Mouse (Mus musculus) kidney, embryonic 16.5 days (tissue): ENCODE results near the gene 4930513O06Rik. TPM values are rescaled to one million over a fixed set of nuclear protein-coding genes. Genes with fewer than 3 reads are reported as not detected.

Experiments used
- ATAC-seq: fragments of 200-750 bp; cut with Nextera tagmentation; 2 replicates; pipeline ENCODE4 v1.8.0; 2017; ENCODE audit warnings: moderate TSS enrichment; ENCODE audit not compliant: low FRiP score, low TSS enrichment
- H3K27ac ChIP-seq: fragments of 300-500 bp; sonication (generic); 2 replicates; pipeline ENCODE4 v1.5.1; 2014; ENCODE audit warnings: low read length
- H3K27me3 ChIP-seq: fragments of 300-500 bp; sonication (generic); 2 replicates; pipeline ENCODE4 v1.6.1; 2014; ENCODE audit warnings: low read length, control low read depth, mixed read lengths; ENCODE audit not compliant: insufficient read depth
- H3K36me3 ChIP-seq: fragments of 300-500 bp; sonication (generic); 2 replicates; pipeline ENCODE4 v1.6.1; 2014; ENCODE audit warnings: low read length, control low read depth, mixed read lengths; ENCODE audit not compliant: insufficient read depth
- H3K4me1 ChIP-seq: fragments of 300-500 bp; sonication (generic); 2 replicates; pipeline ENCODE4 v1.6.1; 2014; ENCODE audit warnings: low read length, control low read depth, mixed read lengths; ENCODE audit not compliant: insufficient read depth
- H3K4me2 ChIP-seq: fragments of 300-500 bp; sonication (generic); replicated peaks from 2 replicates; pipeline ENCODE4 v1.6.1; 2014; ENCODE audit warnings: low read depth, low read length
- H3K4me3 ChIP-seq: fragments of 300-500 bp; sonication (generic); 2 replicates; pipeline ENCODE4 v1.5.1; 2014; ENCODE audit warnings: mild to moderate bottlenecking, low read length
- H3K9ac ChIP-seq: fragments of 300-500 bp; sonication (generic); replicated peaks from 2 replicates; pipeline ENCODE4 v1.6.1; 2014; ENCODE audit warnings: low read length
- H3K9me3 ChIP-seq: fragments of 300-500 bp; sonication (generic); 2 replicates; pipeline ENCODE4 v1.6.1; 2016; ENCODE audit warnings: low read length, control low read depth
- WGBS: fragments of 180-500 bp; shearing (Covaris S2); extraction: QIAGEN DNeasy Blood & Tissue Kit; methylation state at CpG from one replicate; pipeline ENCODE4 v1.1.7; 2014; 5-methylcytosine and 5-hydroxymethylcytosine counted together
- polyA plus RNA-seq: library from polyadenylated mRNA; unstranded; fragments of >200 nt; fragmentation: Nextera tagmentation; extraction: Ambion mirVana; gene quantifications from 2 replicates; pipeline ENCODE4 v1.2.1, GENCODE M21; 2015

Gene 4930513O06Rik
- polyA plus RNA-seq, 1 experiment from 2014 or later = not detected

GRCm38 (mm10) chrX:139134031-139134430 lies 48.0 kb downstream of the 4930513O06Rik start:
- ATAC-seq = no peak
- H3K27me3 ChIP-seq = no peaks in the 10 kb centered on the region; the same call in 1 of the 2 replicates
- no peak overlapping the region for H3K27ac ChIP-seq
- H3K9ac ChIP-seq = no peak overlapping the region
- H3K4me2 ChIP-seq = no peak overlapping the region
- H3K4me1 ChIP-seq = no peaks in the 10 kb centered on the region
- no peak overlapping the region for H3K4me3 ChIP-seq
- no peaks in the 10 kb centered on the region for H3K36me3 ChIP-seq
- WGBS = 66% methylated on average over 4 of the region's 4 CpGs
- H3K9me3 ChIP-seq = no peaks in the 10 kb centered on the region

Other genes starting within 250 kb of the 4930513O06Rik start
- gene Nrk, start 171.8 kb upstream of the 4930513O06Rik start, polyA plus RNA-seq = 9.2 and 9.6 TPM in 2 replicates
- not detected in 2 replicates for gene Serpina7, start 1.0 kb upstream of the 4930513O06Rik start, polyA plus RNA-seq
- not detected in 2 replicates for gene 4933428M09Rik, start 93.0 kb downstream of the 4930513O06Rik start, polyA plus RNA-seq
- gene Mum1l1, start 123.8 kb downstream of the 4930513O06Rik start, polyA plus RNA-seq = 12.1 and 16.5 TPM in 2 replicates
- gene Trap1a, start 247.4 kb downstream of the 4930513O06Rik start, polyA plus RNA-seq = not detected in 2 replicates